Mouse (Mus musculus) granulocyte monocyte progenitor cell, adult 5-6 weeks (primary cell): ENCODE results near the gene Tkt. TPM values are rescaled to one million over a fixed set of nuclear protein-coding genes. Genes with fewer than 3 reads are reported as not detected.
A peak's percentile ranks its signal among the peaks of the same experiment; 100 is the strongest.

Source experiments
- ATAC-seq: replicated peaks from 2 replicates; pipeline ENCODE4 v1.8.0; 2016; ENCODE audit warnings: mild to moderate bottlenecking, moderate TSS enrichment, inconsistent platforms; ENCODE audit not compliant: poor library complexity, severe bottlenecking
- total RNA-seq, 2 experiments: library from RNA; stranded (forward) in 1 of 2; stranded (reverse) in 1 of 2; fragments of 200-712, 200-1000 nt in 1 of 2; fragments of >200 nt in 1 of 2; fragmentation: Nextera tagmentation in 1 of 2; gene quantifications; 2 replicates each; pipeline ENCODE4 v1.2.3; 2014 to 2017

Gene Tkt
- total RNA-seq, 2 experiments from 2014 or later = 659 to 843 TPM

DNA sequence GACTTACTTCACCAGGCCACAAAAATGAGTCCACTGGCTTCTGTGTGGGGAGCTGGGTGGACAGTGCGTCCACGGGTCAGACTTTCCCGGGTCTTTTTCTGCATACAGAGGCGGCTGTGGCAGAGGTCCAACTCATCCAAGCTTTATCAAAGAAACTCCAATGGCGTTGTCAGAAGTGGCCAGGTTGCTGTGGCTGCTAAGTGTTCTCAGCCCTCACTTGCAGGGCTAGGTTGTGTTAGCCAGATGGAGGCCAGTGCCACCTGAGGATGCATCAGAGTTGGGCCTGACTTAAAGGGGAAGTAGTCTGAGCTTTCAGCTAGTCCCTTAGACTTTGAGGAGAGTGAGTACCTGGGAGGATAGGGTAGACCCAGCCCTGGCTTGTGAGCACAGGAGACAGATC, 3.4 kb downstream of the Tkt start:
- ATAC-seq = no peak

GRCm38 (mm10) chr14:30551981-30552380, 3.8 kb downstream of the Tkt start:
- no peak for ATAC-seq

- ATAC-seq = peak; percentile 61
Observed at GRCm38 (mm10) chr14:30553185-30553584, 5.0 kb downstream of the Tkt start.

- ATAC-seq = no peak
Observed at GRCm38 (mm10) chr14:30556651-30557050, 8.5 kb downstream of the Tkt start.

DNA sequence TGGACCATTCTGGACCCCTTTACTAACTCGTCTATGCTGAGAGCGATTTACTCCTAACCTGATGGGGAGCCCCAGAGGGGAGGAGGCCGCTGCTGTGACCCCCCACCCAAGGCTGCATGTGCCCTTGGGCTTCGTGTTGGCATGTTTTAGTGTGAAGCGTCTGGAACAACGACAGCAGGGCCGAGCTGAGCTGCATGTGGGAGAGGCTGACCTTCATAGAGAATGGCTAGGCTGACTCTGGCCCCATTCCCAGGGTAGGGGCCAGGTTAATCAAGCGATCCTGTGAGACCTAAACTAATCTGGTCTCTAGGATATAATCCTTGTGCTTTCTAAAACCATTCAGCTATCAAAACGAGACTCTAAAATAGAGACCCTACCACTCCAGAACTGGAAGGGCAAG, 9.6 kb downstream of the Tkt start:
- ATAC-seq = no peak

DNA sequence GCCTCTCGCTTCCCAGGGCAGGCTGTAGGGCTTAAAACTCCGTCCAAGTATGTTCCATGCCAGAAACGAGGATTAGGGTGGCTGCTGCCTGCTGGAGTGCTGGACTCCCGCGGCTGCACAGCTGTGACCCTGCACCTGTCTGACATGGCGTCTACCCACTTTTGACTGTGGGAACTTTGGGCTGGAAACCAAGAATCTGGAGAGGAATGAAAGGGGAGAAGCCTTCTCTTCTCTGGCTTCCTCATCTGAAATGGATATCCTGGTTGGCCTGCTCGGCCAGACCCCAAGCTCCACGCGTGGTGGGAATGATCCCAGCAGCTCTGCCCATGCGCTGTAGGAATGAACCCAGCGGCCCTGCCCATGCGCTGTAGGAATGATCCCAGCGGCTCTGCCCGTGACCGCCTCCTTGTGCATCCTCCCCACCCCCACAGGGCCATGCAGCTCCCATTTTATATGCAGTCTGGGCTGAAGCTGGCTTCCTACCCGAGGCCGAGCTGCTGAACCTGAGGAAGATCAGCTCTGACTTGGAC, 11.2 kb downstream of the Tkt start:
- no peak for ATAC-seq

- ATAC-seq = no peak
Observed at GRCm38 (mm10) chr14:30560803-30561389, 12.7 kb downstream of the Tkt start.

GRCm38 (mm10) chr14:30561470-30562187, 13.5 kb downstream of the Tkt start:
- no peak for ATAC-seq

DNA sequence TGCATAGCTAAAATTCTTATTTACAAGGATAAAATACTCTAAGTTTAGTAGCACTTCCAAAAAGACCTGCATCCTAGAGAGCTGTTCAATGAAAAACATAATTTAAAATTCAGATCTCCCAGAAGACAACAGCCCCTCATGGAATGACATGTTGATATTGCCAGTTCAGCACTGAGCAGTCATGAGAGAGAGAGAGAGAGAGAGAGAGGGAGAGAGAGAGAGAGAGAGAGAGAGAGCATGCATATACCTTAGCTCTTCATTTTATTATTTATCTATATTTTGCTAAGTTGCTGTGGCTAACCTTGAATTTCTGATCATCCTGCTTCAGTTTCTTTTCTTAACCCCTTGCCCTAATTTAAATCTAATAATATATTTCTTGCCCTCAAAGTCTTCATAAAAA, 14.2 kb downstream of the Tkt start:
- no peak for ATAC-seq

- ATAC-seq = peak; percentile 64
Observed at GRCm38 (mm10) chr14:30564451-30564850, 16.3 kb downstream of the Tkt start.

- ATAC-seq = no peak
Observed at GRCm38 (mm10) chr14:30566317-30566716, 18.2 kb downstream of the Tkt start.

- no peak for ATAC-seq
Observed at GRCm38 (mm10) chr14:30568016-30568415, 19.9 kb downstream of the Tkt start.

- no peak for ATAC-seq
Observed at GRCm38 (mm10) chr14:30570303-30570702, 22.1 kb downstream of the Tkt start.

DNA sequence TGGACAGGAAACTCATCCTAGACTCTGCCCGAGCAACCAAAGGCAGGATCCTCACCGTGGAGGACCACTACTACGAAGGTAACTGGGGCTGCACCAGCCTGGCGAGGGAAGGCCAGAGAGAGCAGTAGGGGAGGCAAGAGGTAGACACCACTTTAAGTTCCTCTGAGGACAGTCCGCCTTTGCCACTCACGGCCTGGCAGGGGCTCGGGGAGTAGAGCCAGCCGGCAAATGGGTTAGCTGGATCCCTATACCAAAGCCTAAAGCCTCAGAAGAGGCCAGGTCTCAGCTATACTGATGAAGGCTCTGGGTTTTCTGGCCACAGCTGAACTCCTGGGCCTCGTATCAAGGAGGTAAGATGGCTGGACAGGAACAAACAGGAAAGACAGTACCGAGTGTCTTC, 24.1 kb downstream of the Tkt start:
- no peak for ATAC-seq

DNA sequence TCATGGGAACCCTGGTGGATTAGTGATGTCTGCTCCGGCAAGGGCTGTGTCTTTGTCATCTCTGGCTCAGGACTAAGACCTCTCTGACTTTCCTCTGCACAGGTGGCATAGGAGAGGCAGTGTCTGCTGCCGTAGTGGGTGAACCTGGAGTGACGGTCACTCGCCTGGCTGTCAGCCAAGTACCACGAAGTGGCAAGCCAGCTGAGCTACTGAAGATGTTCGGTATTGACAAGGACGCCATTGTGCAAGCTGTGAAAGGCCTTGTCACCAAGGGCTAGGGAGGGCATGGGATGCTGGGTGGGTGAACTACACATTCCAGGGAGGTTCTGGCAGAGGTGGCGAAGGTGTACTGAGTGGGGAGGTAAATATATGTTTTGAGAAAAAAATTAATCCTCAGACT, 25.1 kb downstream of the Tkt start:
- ATAC-seq = no peak

DNA sequence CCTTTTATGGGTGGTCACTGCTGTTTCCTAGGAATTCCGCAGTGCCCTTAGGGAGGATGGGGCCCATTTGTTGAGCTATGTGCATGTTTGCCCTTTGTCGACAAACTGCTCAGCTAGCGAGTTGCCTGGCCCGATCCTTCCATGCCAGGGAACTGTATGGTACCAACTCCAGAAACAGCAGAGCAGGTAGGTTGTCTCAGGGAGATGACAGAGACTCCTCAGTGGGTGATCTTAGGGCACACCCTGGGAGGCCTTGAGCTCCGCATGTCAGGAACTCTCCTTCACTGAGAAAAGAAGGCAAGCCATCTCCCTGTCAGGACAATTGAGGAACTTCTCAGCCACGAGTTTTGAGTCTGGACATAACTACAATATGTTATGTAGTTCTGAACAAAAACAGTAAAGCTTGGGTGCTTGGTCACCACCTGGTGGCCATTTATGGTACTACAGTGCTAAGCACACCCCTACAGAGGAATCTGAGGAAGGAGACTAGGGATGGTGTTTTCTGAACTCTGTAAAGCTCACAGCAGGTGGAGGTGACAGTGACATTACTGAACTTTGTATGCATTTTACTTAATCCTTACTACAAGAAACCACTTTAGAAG, 25.9 kb downstream of the Tkt start:
- peak; percentile 57 for ATAC-seq

DNA sequence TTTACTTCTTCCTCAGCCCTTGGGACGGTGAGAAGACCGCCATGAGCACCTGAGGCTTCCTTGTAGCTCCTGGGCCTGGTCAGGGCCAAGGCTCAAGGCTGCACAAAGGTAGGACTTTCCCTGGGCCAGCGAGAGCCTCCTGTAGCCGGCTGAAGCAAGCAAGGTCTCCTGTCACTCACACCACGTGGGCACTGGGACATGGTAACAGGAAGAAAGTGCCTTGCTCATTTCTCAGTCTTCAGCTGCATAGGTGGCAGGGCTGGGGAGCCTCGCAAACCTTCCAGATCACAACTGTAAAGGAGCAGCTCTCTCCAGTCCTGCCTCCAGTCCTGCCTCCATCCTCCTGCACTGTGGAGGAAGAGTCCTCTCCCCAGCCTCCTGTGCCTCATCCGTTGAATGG, 27.6 kb downstream of the Tkt start:
- ATAC-seq = no peak

GRCm38 (mm10) chr14:30576260-30576659, 28.1 kb downstream of the Tkt start:
- no peak for ATAC-seq

GRCm38 (mm10) chr14:30577303-30578062, 29.3 kb downstream of the Tkt start:
- ATAC-seq = peak; percentile 82

- peak; percentile 81 for ATAC-seq
Observed at GRCm38 (mm10) chr14:30579180-30579579, 31.0 kb downstream of the Tkt start.

DNA sequence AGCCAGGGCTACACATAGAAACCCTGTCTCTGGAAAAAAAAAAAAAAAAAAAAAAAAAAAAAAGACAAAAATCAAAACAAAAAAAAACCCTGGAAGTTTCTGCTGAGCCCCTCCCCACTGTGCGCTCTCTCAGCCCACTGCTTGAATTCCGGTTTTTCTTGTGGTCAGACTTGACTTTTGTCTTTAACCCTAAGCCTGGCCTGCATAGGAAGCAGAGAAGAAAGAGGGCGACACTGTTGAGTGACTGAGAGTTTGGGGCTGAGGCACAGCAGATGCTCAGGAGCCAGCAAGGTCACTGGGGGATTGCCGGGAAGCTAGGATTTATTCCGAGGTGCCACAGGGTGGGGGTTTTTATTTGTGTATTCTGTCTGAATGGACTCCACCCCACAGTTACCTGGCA, 31.7 kb downstream of the Tkt start:
- peak; percentile 28; the same call in 1 of the 2 replicates for ATAC-seq
